Mouse (Mus musculus) gastrocnemius, postnatal 36 days (tissue): ENCODE data around the gene Ctbp2. TPM values are rescaled to one million over a fixed set of nuclear protein-coding genes. Genes with fewer than 3 reads are reported as not detected.

Experiments used
- DNase-seq, 2 experiments: peaks; one replicate each; pipeline ENCODE4 v3.0.0; 2022
- intact Hi-C: fragments of 180-260 bp; cut with DNase I; formaldehyde crosslinking; loops from one replicate; pipeline ENCODE4 v1.15.1; 2025
- total RNA-seq, 2 experiments: library from RNA; stranded (reverse); gene quantifications; 2 replicates each; pipeline ENCODE4 v1.2.3; 2021

Gene Ctbp2
- total RNA-seq, 2 experiments from 2014 or later, result 15.1 to 15.9 TPM

- DNase-seq, result no peak
- intact Hi-C loops, result loop anchor here (5.0 kb wide), 1 partner anchor 69 kb away; the partner anchor contains the start of genes Ctbp2 and Fgfr2
These were observed 70.4 kb downstream of the Ctbp2 start for GRCm38 (mm10) chr7:133053757-133054156.

DNA sequence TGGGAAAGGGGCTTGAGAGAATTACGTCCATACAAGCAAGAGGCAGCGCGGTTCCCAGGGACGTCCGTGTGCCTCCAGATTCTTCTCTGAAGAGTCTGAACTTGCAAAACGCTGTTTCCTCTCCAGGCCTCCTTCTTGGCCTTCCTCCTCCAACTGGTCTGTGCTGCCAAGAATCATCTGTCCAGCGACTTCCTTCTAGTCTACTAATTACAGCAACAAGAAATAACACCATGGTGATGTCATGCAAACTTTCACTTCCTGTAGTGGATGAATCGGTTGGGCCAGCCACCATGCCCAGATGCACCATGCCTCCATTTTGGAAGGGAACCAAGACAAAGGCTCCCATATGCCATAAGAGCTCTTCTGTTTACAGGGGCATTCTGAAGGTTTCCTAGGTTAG is 71.3 kb downstream of the Ctbp2 start:
- peak in 1 of 2 experiments; percentile 36 for DNase-seq
- intact Hi-C loops, result loop anchor here (5.0 kb wide), 1 partner anchor 69 kb away; the partner anchor contains the start of genes Ctbp2 and Fgfr2

DNA sequence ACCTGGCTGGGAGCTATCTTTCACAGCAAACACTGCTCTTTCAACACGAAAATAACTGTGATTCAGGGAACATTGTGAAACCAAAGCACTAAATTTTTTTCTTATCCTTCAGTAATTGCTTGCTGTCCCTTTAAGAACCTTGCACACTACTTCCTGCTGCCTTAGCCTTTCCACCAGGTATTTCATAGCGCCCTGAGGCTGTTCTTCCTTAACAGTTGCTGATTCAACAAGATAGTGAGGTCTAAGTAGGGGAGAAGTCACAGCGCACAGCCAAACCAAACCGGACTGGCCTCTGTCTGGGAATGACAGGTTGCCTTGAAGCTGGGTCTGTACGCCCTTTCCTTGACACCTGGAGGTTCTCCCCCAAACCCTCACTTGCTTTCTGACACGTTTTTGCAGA is 73.5 kb downstream of the Ctbp2 start:
- intact Hi-C loops, result loop anchor here (5.0 kb wide), 1 partner anchor 72 kb away; the partner anchor contains the start of genes Ctbp2 and Fgfr2
- DNase-seq, result no peak

GRCm38 (mm10) chr7:133048085-133048630 is 76.0 kb downstream of the Ctbp2 start:
- DNase-seq, result no peak
- intact Hi-C loops, result no loop called here

GRCm38 (mm10) chr7:133047287-133047686 is 76.9 kb downstream of the Ctbp2 start:
- intact Hi-C loops, result no loop called here
- no peak for DNase-seq

DNA sequence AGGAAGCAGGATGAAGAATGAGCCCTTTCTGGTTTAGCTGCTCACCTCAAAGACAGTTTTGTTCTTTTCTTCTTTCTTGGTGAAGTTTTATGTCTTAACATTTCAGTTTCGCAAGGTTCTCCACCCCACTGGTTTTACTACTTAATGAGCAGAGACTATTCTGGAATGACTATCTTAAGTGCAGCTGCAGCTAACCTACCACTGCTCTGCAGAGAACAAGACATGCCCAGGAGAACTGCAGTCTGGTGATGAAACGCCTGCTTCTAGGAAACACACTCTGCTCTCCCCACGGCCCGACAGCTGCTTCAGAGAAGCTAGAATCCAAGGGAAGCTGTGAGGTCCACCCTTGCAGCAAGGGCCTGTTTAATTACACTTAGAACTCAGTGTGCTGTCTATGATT is 79.4 kb downstream of the Ctbp2 start:
- no peak for DNase-seq
- intact Hi-C loops, result no loop called here

DNA sequence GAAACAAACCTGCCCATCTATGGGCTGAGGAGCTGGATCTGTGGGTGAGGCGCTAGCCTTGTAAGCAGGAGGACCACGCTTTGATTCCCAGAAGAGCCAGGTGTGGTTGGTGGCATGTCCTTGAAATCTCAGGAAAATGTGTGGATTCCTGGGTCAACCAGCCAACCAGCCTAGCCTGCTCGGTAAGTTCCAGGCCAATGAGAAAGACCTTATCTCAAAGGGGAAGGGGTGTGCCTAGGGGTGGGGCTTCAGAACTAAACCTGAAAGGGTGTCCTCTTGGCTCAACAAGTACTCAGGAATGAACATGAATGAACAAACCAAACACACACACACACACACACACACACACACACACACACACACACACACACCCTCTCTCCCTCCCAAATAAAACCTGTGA is 82.4 kb downstream of the Ctbp2 start:
- intact Hi-C loops, result no loop called here
- DNase-seq, result no peak

- intact Hi-C loops, result no loop called here
- no peak for DNase-seq
These were observed 83.3 kb downstream of the Ctbp2 start for GRCm38 (mm10) chr7:133040688-133041345.

DNA sequence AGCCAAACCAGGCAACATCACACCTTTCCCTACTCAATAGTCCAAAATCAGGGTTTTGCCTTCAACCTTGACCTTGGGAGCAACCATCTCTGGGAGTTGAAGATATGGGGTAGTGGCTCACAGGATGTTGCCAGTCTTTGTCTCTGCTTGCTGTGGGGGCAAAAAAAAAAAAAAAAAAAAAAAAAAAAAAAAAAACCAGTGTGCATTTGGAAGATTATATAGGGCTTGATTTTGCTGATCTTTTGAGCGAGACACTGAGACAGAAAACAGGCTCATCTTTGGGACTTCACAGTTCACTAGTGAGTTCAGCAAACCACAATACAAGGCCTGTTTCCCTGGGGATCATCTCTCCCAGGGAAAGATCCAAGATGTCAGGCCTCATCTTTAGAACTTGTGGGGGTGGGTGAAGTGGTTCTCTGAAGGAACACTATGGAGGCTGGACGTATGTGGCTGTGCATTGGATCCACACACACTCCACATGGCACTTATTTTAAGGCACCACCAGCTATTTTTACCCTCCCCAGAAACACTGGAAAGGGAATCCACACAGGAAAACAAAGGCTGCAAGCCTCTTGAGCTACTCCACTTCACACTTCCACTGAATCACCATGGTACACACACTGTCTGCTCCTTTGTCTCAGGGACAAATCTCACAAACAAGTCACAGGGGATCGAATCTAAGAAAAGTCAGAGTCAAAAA is 84.4 kb downstream of the Ctbp2 start:
- intact Hi-C loops, result loop anchor here (10.0 kb wide), 1 partner anchor 595 kb away; the partner anchor contains the start of gene Edrf1
- DNase-seq, result no peak

DNA sequence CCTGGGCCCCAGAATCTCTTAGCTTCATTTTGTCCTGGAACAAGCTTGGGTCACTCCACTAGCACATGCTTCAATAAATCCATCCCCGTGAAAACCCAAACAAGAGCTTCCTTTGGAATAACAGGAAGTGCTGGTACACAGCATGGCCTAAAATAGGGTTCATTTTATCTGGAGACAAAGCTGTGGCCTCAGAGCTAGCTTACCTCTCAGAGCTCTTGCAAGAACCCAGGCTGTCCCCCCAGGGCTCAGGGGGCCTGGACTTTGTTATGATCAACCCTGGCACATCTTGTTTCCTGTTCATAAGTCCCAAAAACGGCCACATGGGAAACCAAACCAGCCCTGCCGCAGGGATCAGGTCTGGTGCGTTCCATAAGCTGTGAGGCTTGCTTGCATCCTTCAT is 86.5 kb downstream of the Ctbp2 start:
- intact Hi-C loops, result loop anchor here (10.0 kb wide), 1 partner anchor 597 kb away; the partner anchor contains the start of gene Edrf1

GRCm38 (mm10) chr7:133037217-133037616 is 86.9 kb downstream of the Ctbp2 start:
- intact Hi-C loops, result loop anchor here (10.0 kb wide), 1 partner anchor 598 kb away; the partner anchor contains the start of gene Edrf1

More for the DNA sequence above, 86.5 kb downstream of the Ctbp2 start:
- DNase-seq, result no peak

GRCm38 (mm10) chr7:133035901-133036300 is 88.3 kb downstream of the Ctbp2 start:
- intact Hi-C loops, result loop anchor here (10.0 kb wide), 1 partner anchor 599 kb away; the partner anchor contains the start of gene Edrf1
- DNase-seq, result no peak

More at GRCm38 (mm10) chr7:133037217-133037616, 86.9 kb downstream of the Ctbp2 start:
- DNase-seq, result no peak

- peak in 1 of 2 experiments; percentile 45 for DNase-seq
- intact Hi-C loops, result loop anchor here (2.0 to 10.0 kb wide), 2 partner anchors 102 to 602 kb away; partner anchors contain the start of gene Edrf1
These were observed 91.5 kb downstream of the Ctbp2 start for GRCm38 (mm10) chr7:133032589-133033203.

DNA sequence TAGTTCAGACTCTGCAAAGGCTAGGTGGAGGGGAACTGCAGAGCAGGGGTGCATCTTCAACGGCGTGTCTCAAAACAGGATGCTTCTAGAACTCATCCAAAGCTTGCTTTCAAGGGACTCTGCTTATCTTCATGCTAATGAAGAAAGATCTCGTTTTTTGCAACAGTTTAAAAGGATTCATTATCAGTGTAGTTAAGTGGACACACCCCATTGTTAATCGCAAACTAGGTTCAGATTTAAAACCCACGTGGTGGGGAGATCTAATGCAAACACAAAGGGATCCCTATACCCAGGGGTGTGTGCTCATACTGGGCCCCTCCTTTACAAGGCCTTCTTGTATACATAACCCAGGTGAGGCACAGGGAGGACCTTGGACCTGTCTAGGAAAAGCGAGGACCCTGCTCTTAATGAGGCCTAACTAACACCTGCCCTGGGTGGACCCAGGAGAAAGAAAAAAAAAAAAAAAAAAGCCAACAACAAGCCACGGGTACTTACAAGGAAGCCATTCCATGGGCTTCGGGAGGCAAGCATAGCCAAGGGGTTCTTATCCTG is 94.6 kb downstream of the Ctbp2 start:
- no peak for DNase-seq
- intact Hi-C loops, result loop anchor here (10.0 kb wide), 1 partner anchor 605 kb away; the partner anchor contains the start of gene Edrf1

DNA sequence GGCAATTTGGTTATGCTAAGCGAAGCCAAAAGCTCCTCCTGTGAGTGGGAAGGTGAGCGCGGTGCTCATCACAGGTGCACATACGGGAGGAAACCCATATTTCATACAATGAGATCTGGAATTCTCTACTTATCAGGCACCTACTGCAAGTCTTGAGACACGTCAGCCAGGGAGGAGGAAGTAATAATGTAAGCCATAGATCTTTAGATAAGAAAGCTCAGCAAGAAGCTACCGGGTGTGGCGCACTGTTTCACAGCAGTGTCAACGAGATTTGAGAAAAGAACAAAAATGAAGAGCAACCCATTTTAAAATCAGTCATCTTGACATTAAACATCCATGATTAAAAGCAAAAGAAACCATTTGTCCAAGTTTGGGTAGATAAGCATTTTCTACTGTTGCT is 95.2 kb downstream of the Ctbp2 start:
- DNase-seq, result no peak
- intact Hi-C loops, result no loop called here

- intact Hi-C loops, result no loop called here
- DNase-seq, result no peak
These were observed 96.2 kb downstream of the Ctbp2 start for GRCm38 (mm10) chr7:133027930-133028329.

DNA sequence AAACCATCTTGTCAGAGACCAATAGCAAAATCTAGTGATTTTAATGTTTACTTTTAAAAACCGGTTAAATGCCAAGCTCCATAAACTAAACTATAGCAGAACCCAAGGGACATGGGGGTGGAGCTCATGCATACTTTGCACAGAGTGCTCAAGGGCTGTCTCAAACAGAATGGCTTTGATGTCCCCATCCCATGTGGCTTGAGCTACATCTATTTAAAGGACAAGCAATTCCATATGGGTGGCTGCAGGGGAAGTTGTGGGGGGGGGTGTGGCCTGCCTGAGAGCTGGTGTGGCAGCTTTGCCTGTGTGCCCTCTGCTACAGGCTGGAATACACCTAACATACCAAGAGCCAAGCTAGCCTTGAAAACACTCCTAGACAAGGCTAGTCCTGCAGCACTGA is 99.5 kb downstream of the Ctbp2 start:
- DNase-seq, result no peak

GRCm38 (mm10) chr7:133019481-133020020 is 104.6 kb downstream of the Ctbp2 start:
- intact Hi-C loops, result no loop called here

More for the DNA sequence above, 99.5 kb downstream of the Ctbp2 start:
- intact Hi-C loops, result no loop called here

DNA sequence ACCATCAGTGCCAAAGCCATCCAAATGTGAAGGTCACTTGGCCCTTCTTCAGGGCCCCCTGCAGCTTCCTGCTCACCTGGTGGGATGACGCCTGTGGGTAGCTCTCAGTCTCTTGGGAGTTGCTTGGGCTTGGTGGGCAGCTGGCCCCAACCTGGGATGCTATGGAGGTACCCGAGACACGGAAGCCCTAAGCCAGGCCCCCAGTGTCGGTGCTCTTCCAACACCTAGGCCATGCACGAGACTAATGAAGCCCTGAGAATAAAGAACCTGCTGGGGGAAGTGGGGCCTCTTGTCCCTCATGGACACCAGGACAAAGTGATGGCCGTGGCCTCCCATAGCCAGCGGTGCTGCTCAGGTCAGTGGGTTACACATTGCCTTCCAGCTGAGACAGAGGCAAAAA is 105.2 kb downstream of the Ctbp2 start:
- DNase-seq, result no peak
- intact Hi-C loops, result no loop called here

More at GRCm38 (mm10) chr7:133019481-133020020, 104.6 kb downstream of the Ctbp2 start:
- DNase-seq, result no peak
